Mouse (Mus musculus) layer of hippocampus, postnatal 14 days (tissue): ENCODE data around the gene Notch2. TPM values are rescaled to one million over a fixed set of nuclear protein-coding genes. Genes with fewer than 3 reads are reported as not detected.

Experiments used
- DNase-seq, 2 experiments: peaks; one replicate each; pipeline ENCODE4 v3.0.0; 2021 to 2022; ENCODE audit warnings: low spot score in 2 of 2, mixed read lengths in 1 of 2
- total RNA-seq, 2 experiments: library from RNA; stranded (reverse); gene quantifications; 2 replicates each; pipeline ENCODE4 v1.2.3; 2021

The Notch2 gene
- total RNA-seq, 2 experiments from 2014 or later, result 27.4 to 31.3 TPM

DNA sequence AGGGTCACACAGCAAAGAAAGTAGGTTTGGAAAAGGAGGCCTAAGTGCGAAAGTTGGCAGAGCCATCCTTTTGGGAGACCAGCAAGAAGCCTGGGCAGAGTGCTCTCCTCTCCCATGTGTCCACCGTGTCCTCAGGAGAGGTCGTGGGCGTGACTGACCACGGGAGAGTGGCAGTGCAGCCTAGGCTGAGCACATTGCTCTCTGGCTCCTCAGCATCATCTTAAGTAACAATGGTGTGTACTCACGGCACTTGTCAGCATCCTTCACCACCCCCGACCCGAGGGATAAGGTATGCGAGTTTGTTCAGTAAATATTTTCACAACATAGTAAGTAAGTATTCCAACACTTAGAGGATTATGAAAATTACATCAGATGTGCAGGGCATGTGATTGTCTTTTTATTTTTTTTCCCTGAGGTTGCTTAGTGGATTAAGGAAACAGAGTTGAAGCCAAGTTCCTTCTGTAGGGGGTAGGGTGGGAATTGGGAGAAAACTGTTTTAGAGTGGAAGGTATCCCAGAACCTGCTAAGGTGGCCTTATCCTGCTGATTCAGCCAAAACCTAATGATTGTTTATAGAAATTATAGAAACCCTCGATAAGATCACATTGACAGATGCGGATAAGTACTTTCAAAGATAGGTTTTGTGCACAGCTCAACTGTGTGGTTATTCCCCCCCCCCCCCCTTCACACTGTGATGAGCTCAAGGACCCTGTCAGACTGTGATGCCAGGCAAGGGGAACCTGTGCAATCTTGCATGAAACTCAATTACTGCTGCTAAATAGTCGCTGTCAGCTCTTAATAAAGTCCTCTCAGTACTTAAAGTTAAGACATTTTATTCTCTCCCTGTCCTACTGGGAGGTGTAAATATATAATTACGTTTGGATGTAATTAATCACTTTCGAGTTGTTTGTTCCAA, 37.4 kb downstream of the Notch2 start:
- DNase-seq, result no peak

DNA sequence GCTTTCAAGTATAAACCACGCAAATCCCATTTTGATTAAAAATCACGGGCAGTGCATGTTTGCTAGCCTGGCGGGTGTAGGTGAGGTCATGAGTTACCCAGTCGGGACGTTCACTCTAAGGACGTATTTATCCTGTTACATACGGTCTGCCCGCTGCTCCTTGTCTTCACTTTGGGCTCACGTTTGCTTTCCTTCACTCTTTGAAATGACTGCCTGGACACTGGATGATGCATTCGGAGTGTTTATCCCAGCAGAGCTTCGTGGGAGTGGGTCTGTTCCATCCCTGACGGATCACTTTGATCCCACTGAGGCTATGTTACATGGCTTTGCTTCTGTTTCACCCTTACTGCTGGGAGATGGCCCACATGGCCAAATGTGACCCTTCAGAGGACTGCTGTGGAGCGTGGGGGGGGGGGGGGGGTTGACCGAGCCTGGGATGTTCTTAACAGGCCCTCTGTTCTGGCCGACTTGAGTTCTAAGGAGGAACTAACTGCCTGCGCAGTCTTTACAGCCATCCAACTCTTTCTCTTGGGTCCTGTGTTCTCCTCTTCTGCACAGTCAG, 38.2 kb downstream of the Notch2 start:
- no peak for DNase-seq

- DNase-seq, result no peak
These were observed 39.4 kb downstream of the Notch2 start for GRCm38 (mm10) chr3:98052507-98053430.

DNA sequence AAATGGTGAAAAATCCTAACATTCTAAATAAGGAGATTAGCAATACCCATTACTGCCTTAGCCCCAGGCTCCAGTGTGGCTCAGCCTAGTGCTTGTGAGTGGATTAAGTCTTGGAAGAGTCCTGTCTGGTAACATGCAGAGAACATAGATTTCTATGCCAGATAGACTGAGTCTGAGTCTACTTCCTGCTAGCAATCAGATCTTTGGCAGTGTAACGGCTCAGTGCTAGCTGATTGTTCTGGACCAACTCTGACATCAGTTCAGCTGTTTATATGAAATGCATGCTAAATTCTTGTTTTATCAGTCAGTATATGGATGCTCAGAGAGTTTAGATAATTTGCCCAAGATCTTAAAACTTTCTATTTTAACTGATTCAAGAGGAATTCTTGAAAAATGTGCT, 40.5 kb downstream of the Notch2 start:
- DNase-seq, result no peak

DNA sequence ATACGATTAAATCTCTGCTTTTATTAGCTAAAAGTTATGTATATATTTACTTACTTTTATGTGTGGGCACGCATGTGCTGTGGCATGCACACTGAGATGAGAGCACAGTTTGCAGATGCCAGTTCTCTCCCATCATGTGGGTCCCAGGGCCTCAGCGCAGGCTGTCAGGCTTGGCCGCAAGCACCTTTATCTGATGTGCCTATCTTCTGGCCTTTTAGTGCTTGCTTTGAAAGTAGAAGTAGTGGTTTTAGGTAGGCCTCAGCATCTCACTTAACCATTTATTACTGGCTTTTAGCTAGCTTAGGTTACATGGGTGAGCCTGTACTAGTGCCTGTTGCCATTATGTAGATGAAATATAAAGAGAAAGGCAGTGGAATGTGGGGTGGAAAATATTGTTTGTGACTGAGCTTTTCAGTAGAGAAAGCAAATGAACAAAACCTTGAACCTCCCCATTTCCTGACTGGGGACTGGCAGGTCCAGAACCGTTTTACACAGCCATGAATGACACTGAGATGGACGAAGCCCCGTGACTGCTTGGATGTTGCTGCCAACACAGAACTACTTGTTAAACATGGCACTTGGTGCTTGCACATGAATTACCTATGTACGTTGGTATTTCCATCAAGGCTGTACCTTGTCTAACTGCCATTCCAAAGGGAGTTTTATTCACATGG, 41.1 kb downstream of the Notch2 start:
- DNase-seq, result no peak

DNA sequence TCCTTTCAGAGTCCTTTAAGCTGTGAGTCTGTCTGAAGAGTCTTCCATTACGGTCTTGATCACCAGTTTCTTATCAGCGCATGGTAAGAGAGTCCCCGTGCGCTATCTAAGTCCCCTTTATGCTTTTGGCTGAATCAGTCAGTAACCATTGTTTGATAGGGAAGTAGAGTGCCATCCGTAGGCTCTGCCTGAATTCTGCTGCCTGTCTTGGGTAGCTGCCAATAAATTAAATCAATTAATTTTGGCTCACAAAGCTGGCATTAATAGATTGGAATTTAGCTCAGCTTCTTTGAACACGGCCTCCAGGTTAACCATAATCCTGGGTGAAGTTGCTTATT, 41.6 kb downstream of the Notch2 start:
- no peak for DNase-seq

- DNase-seq, result no peak
These were observed 42.7 kb downstream of the Notch2 start for GRCm38 (mm10) chr3:98055808-98056728.

DNA sequence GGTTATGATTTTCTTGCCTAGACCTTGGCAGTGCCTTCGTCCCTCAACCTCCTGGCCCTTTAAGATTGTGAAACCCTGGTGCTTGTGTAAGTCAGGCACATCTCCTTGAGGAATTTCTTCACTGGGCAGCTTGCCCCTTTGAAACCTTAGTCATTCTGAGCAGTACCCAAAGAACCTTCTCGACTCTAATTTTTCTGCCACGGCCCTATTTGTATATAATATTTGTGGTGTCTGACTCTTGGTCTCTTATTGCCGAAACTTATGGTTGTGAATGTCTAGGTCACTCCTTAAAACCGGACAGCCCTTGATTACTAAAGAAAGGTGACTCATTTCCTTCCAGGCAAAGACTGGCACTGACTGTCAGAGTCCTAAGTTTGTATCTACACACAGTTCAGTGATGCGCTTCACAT, 43.6 kb downstream of the Notch2 start:
- no peak for DNase-seq

DNA sequence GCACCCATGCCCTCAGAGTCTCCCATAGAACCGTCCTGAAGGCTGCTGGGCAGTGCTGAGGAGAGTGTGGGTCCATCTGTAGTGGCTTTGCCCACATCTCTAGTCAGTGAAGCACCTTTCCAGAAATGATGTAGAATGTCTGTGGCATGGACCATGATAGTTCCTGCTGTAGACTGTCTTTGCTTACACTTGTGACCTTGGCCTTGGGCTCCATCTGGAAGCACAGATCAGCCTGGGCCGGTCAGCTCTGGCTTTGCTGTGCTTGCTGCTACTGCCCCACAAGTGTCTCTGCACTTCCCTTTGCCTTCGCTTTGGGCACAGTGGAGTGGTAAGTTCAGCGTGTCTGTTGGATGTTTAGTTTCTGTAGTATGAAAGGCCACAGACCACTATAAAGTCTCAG, 45.7 kb downstream of the Notch2 start:
- no peak for DNase-seq

DNA sequence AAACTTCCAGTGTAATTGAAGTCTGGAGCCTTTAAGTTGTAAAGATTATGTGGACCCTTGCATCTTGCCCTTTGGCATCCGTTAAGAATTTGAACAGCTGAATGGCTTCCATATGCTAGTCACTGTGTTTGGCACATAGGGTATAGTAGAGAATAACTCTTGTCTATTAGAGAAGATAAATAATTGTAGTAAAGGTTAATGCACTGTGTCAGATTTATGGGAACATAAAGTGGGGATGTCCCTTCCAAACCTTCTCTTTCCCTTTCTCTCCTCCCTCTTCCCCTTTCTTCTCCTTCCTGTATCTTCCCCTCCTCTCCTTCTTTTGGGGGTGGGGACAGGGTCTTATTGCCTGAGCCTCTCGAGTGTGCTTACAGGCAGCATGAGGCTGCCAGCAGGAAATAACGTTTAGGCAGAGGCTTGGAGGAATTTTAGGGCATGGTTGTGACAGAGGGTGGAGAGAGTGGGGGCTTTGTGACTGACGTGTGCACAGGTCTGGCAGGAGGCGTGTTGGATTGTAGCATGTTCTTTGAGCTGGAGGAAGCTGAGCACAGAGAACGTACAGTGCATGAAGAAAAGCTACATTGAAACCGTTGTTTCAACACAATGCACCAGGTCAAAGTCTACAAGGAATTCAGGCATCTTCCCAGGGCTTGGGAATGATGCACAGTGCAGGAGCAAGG, 47.8 kb downstream of the Notch2 start:
- no peak for DNase-seq

- no peak for DNase-seq
These were observed 48.5 kb downstream of the Notch2 start for GRCm38 (mm10) chr3:98061661-98062330.

DNA sequence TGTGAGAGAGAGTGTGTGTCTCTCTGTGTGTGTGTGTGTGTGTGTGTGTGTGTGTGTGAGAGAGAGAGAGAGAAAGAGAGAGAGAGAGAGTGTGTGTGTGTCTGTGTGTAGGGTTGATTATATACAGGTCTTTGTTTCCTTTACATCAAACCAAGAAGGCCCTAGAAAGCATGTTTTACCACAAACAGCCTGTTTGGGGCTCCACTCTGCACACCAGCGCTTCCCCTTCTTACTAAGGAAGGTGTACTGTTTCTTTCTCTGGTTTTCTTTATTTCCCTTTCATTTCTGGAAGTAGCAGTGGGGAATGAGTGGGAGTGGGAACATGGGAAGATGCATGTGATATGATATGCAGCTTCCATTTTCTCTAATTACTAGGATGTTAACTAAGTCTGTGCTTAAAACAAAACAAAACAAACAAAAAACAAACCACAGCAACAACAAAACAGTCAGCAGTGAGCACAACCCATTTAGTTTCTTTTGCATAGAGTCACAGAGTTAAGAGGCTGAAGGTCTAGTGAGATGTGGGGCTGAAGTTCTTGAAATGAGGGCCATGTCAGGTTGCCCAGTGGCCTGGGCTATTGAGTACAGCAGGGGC, 49.4 kb downstream of the Notch2 start:
- no peak for DNase-seq

- DNase-seq, result peak in 1 of 2 experiments; percentile 79
These were observed 50.0 kb downstream of the Notch2 start for GRCm38 (mm10) chr3:98063186-98063771.

- no peak for DNase-seq
These were observed 50.5 kb downstream of the Notch2 start for GRCm38 (mm10) chr3:98063833-98064232.

- no peak for DNase-seq
These were observed 51.7 kb downstream of the Notch2 start for GRCm38 (mm10) chr3:98065004-98065403.

DNA sequence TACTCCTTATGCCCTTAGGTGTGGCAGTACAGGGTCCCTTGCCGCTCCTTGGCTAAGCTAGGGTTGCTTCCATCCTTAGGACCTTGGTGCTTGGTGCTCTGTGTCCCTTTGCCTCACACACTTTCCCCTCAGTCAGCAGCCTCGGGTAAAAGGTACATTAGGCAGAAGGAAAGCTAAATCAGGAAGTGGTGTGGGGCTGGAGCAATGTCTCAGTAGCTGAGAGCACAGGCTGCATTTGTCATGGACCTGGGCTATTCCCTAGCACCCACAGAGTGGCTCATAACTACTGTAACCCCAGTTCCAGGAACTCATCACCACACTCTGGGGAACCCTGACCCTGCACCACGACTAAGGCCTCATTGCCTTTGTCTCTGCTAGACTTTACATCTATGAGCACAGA, 53.1 kb downstream of the Notch2 start:
- no peak for DNase-seq

DNA sequence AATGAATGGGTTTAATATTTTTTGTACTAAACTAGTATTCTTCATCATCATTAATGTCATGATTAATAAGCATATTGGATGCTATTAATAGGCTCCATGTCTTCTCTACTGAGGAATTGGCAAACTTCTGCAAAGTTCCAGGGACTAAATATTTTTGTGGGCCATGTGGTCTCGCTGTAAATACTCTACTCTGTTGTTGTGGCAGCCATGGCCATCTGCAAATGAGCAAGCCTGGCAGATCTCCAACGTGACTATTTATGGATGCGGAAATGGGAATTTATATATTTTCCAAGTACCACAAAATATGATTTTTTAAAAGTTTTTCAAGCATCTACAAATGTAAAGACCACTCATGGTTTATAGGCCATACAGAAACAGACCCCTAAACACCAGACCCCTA, 54.1 kb downstream of the Notch2 start:
- peak in 1 of 2 experiments; percentile 60 for DNase-seq

DNA sequence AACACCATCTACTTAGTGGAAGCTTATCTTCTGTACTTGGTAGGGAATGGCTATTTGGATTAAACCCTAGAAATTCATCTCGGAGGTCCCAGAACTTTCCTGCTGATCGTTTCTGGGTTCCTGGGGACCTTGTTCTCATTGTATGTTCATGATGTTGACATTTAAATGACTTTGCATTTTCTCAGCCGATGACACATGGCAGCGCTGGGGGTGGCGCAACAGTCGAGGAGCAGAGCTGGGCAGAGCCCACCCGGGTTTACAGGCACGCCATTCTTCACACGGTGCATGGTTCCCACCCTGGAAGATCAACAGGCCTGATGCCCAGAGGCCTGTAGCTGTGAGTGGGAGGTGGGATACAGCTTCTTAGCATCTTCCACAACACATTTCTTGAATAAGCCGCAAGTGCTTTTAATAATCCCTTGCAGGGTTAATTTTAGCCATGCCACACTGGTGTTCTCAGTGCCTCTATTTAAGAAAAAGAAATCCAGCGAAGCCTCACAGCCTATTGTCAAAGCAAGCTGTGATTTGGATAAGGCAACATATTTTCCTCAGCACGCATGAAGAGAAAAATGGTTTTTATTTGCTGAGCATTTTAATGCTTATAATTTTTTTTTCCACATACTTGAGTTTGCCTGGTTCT, 54.6 kb downstream of the Notch2 start:
- no peak for DNase-seq
